30 mouse cellular contexts compared by ENCODE assay signal in the genomic region with DNA sequence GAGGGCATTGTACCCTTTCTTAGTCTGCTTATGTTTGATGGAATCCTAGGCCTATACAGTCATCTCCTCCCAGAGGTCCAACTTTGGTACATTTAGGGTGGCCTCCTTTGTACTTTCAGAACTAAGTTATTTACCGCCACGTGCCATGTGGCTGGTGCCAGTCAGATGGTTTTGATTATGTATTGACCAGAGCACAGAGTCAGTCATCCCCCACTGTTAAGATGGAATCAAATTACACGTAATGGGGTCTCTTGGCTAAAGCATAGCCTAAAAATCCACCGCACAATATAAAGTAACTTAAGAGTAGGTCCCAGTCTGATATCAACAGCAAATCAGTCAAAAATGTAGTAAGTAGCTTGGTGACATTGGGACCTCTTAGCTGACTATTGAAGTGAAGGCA.
DNase-seq lines count a peak whose midpoint lies in the region; ATAC-seq and TF ChIP-seq lines count a peak whose summit lies in the region.
"Had no signal": no experiment of that assay in that cellular context is flagged by ENCODE, and none has a peak within 500 bp of the region (broad histone marks: within the 10 kb centered on the region; RNA-seq: fewer than 3 reads in every experiment).

No protein-coding gene starts in this region.

- no peak overlapping the region for H3K9ac ChIP-seq in limb, embryonic 13.5 days
- no peak overlapping the region for H3K9ac ChIP-seq in liver, postnatal 0 days (replicated peaks)
- H3K9ac ChIP-seq: forebrain, embryonic 13.5 days; heart, embryonic 12.5 days; heart, embryonic 15.5 days; hindbrain, embryonic 12.5 days; hindbrain, embryonic 15.5 days; intestine, embryonic 15.5 days had no signal

- H3K4me3 ChIP-seq in embryonic facial prominence, embryonic 10.5 days = no peak overlapping the region
- H3K4me3 ChIP-seq in limb, embryonic 13.5 days = no peak overlapping the region
- no peak overlapping the region for H3K4me3 ChIP-seq in liver, postnatal 0 days (ENCODE audit: low read depth, low read length)
- H3K4me3 ChIP-seq: forebrain, embryonic 10.5 days; forebrain, embryonic 13.5 days; gastrocnemius, adult 2 months; heart, embryonic 12.5 days; heart, embryonic 15.5 days; hindbrain, embryonic 12.5 days; hindbrain, embryonic 15.5 days; intestine, embryonic 15.5 days had no signal

- peak overlapping the region; percentile 45; the same call in 1 of the 2 replicates for H3K27ac ChIP-seq in embryonic facial prominence, embryonic 10.5 days (replicated peaks)
- 0 out of 2 replicates have a peak overlapping the region, but pooled peaks have one; percentile 28 for H3K27ac ChIP-seq in limb, embryonic 13.5 days
- no peak overlapping the region for H3K27ac ChIP-seq in liver, postnatal 0 days (ENCODE audit: low read depth)
- H3K27ac ChIP-seq: forebrain, embryonic 10.5 days; forebrain, embryonic 13.5 days; gastrocnemius, adult 2 months; heart, embryonic 15.5 days; hindbrain, embryonic 12.5 days; hindbrain, embryonic 15.5 days; intestine, embryonic 15.5 days had no signal

- H3K4me1 ChIP-seq in embryonic facial prominence, embryonic 10.5 days = peaks cover 11% of the 10 kb centered on the region
- peaks cover 25% of the 10 kb centered on the region for H3K4me1 ChIP-seq in limb, embryonic 13.5 days
- H3K4me1 ChIP-seq in liver, postnatal 0 days (ENCODE audit: insufficient read depth) = no peaks in the 10 kb centered on the region
- H3K4me1 ChIP-seq: forebrain, embryonic 10.5 days; forebrain, embryonic 13.5 days; heart, embryonic 12.5 days; heart, embryonic 15.5 days; hindbrain, embryonic 12.5 days; hindbrain, embryonic 15.5 days; intestine, embryonic 15.5 days had no signal

- TF ChIP-seq CTCF in liver, postnatal 0 days (IDR thresholded peaks at IDR 0.05; ENCODE audit: low read depth) = no peak

- no peak overlapping the region for H3K4me2 ChIP-seq in limb, embryonic 13.5 days (replicated peaks)
- no peak overlapping the region for H3K4me2 ChIP-seq in liver, postnatal 0 days (ENCODE audit: low read depth, low read length)
- H3K4me2 ChIP-seq: forebrain, embryonic 13.5 days; heart, embryonic 12.5 days; heart, embryonic 15.5 days; hindbrain, embryonic 12.5 days; hindbrain, embryonic 15.5 days; intestine, embryonic 15.5 days had no signal

- H3K9me3 ChIP-seq in embryonic facial prominence, embryonic 10.5 days = no peaks in the 10 kb centered on the region
- H3K9me3 ChIP-seq in limb, embryonic 13.5 days = no peaks in the 10 kb centered on the region
- H3K9me3 ChIP-seq in liver, postnatal 0 days (ENCODE audit: low read length) = no peaks in the 10 kb centered on the region
- H3K9me3 ChIP-seq: forebrain, embryonic 10.5 days; forebrain, embryonic 13.5 days; G1E; heart, embryonic 12.5 days; heart, embryonic 15.5 days; hindbrain, embryonic 12.5 days; hindbrain, embryonic 15.5 days; intestine, embryonic 15.5 days had no signal

- no peaks in the 10 kb centered on the region for H3K27me3 ChIP-seq in embryonic facial prominence, embryonic 10.5 days (replicated peaks; ENCODE audit: low read depth, poor library complexity, severe bottlenecking)
- no peaks in the 10 kb centered on the region for H3K27me3 ChIP-seq in limb, embryonic 13.5 days
- no peaks in the 10 kb centered on the region for H3K27me3 ChIP-seq in liver, postnatal 0 days (ENCODE audit: insufficient read depth, low read length)
- H3K27me3 ChIP-seq: CH12.LX; forebrain, embryonic 13.5 days; heart, embryonic 12.5 days; heart, embryonic 15.5 days; hindbrain, embryonic 12.5 days; hindbrain, embryonic 15.5 days; intestine, embryonic 15.5 days had no signal

- no peak; the same call in 1 of the 2 replicates for ATAC-seq in limb, embryonic 13.5 days (ENCODE audit: low FRiP score, low read depth)
- no peak for ATAC-seq in liver, postnatal 0 days
- ATAC-seq: forebrain, embryonic 13.5 days; forebrain, embryonic 16.5 days; intestine, embryonic 15.5 days; Patski had no signal

- H3K36me3 ChIP-seq in embryonic facial prominence, embryonic 10.5 days (replicated peaks) = no peaks in the 10 kb centered on the region
- H3K36me3 ChIP-seq in limb, embryonic 13.5 days = no peaks in the 10 kb centered on the region
- H3K36me3 ChIP-seq in liver, postnatal 0 days (replicated peaks; ENCODE audit: insufficient read depth, low read length) = no peaks in the 10 kb centered on the region
- H3K36me3 ChIP-seq: forebrain, embryonic 10.5 days; G1E; heart, embryonic 12.5 days; heart, embryonic 15.5 days; hindbrain, embryonic 12.5 days; hindbrain, embryonic 15.5 days; intestine, embryonic 15.5 days had no signal

- peak; percentile 7 for DNase-seq in embryo, embryonic 10 days (ENCODE audit: low spot score)
- no peak for DNase-seq in embryo, embryonic 9.5 days (ENCODE audit: extremely low spot score)
- DNase-seq in embryonic facial prominence, embryonic 10.5 days (ENCODE audit: low spot score) = peak; percentile 23
- DNase-seq in hindlimb bud, embryonic 11.5 days (ENCODE audit: extremely low spot score, low read depth, low spot score) = peak; percentile 41
- no peak for DNase-seq in ovary, postnatal 14 days (ENCODE audit: low spot score)
- no peak for DNase-seq in liver, postnatal 0 days
- no peak for DNase-seq in spleen, postnatal 36 days (ENCODE audit: low spot score in 2 of 2)
- DNase-seq: adrenal gland, adult 2 months; adrenal gland, postnatal 14 days; cerebellum, adult 18-20 months; cerebellum, adult 9-10 months; cerebellum, postnatal 14 days; gastrocnemius, adult 2 months; gastrocnemius, postnatal 14 days; heart, adult 18-20 months; heart, postnatal 10 days; heart, postnatal 36 days; kidney, adult 11 months had no signal

- 51% methylated on average over 4 of the region's 4 CpGs for WGBS in embryonic facial prominence, embryonic 10.5 days
- WGBS in limb, embryonic 13.5 days = 20% methylated on average over 4 of the region's 4 CpGs
- 79% methylated on average over 4 of the region's 4 CpGs for WGBS in liver, postnatal 0 days (ENCODE audit: insufficient replicate concordance)

- TF ChIP-seq EP300 in liver, postnatal 0 days (IDR thresholded peaks at IDR 0.05; ENCODE audit: low read depth) = no peak

Comparison
In these comparisons a context has a peak if more than half of its experiments do, and no peak if none do; other contexts are left out.
1. DNase-seq: peak in embryo, embryonic 10 days (single experiment), embryonic facial prominence, embryonic 10.5 days (single experiment) and hindlimb bud, embryonic 11.5 days (single experiment); none in embryo, embryonic 9.5 days (single experiment), ovary, postnatal 14 days (single experiment), liver, postnatal 0 days (single experiment) and spleen, postnatal 36 days (0 of 2).